Mouse (Mus musculus): ENCODE measurements around the gene Gm10097.

DNA sequence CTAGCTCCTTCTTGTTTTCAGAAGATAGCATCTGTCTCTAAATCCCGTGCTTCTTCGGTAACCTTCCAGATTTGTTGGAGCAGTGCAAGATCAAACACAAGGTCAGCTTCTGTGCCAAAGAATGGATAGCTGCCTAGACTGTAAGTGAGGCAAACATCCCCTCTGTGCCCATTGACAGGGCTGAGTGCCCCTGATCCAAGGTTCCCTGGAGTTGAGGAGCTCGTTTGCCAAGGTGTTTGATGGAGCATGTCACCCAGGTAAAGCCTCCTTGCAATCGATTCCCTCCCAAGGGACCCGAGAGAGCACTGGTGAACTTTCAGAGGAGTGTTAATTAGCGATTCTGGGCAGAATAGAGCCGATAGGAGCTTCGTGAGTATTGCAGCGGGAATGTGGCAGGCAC, 40.7 kb upstream of the Gm10097 start:
- TF ChIP-seq POLR2A (IDR thresholded peaks at IDR 0.05; ENCODE audit: insufficient read length, low read depth) (no peak), USF1 (IDR thresholded peaks at IDR 0.05; ENCODE audit: low read depth) (no peak)
